Mouse (Mus musculus) MN1 (cell line): ENCODE data around the gene Slc6a21.
"Not testable (repeated sequence)": the region's sequence is repeated elsewhere in the genome, so short reads cannot be mapped to it uniquely, and the experiment has no call there.

ENCODE experiments used
- DNase-seq: peaks from one replicate; pipeline ENCODE4 v3.0.0-alpha.2; 2016; ENCODE audit warnings: low spot score

Slc6a21 gene

DNA sequence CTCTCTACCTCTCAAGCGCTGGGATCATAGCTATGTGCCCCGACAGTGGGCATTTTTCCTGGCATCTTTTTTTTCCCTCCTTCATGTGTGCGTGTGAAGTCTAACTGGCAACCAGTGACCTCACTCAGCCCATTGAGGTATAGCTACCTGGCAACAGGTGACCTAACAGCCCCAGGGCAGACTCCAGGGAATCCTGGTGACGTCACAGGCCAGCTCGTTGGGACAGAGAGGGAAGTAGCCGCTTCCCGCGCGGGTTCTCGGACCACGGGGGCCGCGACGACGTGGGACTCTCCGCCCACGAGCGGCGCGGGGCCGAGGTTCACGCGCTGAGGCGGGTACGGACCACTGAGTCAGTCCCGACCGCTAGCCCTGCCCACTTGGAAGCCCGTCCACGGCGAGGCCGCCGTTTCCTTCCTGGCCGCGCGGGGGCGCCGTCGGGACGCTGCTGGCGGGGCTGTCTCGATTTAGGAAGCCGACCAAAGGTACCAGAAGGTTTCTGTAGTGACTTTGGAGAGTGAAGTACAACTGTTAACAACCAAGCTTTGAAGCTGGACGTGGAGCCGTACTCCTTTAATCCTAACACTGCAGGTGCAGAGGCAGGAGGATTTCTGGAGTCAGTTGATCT lies at the start of gene Slc6a21:
Gene Slc6a21 (plus strand): TSS at position 378 of the 625 bp plus-strand sequence.
- DNase-seq, result peak; percentile 32

DNA sequence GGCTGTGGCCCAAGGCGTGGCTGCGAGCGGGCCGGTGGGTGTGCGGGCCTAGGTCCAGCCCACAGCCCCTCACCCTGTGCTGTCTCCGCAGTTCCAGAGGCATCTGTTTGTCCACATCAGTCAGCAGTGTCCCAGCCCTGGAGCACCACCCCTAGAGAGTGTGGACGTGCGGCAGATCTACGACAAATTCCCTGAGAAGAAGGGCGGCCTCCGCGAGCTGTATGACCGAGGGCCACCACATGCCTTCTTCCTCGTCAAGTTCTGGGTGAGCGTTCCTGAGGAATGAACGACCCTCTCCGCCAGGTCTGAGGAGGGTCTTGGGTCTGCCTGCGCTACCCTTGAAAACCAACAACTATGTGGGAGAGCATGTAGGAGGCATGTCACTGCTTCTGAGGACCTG lies 48.8 kb upstream of the Slc6a21 start:
- no peak for DNase-seq

DNA sequence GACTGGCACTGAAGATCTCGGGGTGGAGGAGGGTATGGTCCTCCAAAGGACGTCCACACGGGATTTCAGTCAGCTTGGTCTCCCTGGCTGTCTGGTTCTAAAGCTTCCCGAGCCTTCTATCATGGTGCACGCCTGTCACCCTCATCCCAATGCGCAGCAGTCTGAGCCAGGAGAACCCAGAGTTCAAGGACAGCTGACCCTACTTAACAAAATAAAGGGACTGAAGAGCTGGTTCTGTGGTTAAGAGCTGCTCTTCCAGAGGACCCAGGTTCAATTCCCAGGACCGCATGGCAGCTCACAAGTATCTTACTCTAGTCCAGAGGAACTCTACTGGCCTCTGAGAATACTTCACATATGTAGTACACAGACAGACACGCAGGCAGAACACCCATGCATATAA lies 48.3 kb upstream of the Slc6a21 start:
- DNase-seq, result no peak

DNA sequence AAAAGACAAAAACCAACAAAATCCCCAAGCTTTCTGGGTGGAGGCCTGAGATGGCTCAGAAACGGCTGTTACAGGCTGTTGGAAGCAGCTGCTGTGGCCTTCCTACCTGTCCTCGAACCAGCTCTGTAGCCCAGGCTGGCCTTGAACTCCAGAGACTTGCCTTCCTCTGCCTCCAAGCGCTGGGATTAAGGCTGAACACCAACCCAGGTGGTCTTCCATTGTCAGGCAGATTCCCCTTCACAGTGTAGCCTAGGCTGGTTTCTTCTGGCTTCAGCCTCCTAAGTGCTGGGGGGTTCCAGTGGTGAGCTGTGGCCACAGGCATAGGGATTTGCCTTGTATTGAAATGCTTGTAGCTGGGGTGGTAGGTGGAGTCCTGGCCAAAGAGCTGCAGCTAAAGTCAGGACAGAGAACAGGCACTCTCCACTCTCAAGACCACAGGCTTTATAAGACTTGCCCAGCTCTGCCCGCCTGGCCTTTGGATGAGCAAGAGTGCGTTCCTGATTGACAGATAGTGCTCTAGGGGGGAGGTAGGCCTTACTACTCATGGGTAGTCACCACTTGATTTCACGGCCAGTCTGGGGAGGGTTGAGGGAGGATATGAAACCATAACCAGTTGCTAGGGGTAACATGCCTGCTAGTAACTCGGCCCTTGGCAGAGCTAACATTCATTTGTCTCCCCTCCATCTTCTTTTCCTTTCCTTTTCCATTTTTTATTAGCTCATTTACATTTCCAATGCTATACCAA lies 47.7 kb upstream of the Slc6a21 start:
- no peak for DNase-seq

DNA sequence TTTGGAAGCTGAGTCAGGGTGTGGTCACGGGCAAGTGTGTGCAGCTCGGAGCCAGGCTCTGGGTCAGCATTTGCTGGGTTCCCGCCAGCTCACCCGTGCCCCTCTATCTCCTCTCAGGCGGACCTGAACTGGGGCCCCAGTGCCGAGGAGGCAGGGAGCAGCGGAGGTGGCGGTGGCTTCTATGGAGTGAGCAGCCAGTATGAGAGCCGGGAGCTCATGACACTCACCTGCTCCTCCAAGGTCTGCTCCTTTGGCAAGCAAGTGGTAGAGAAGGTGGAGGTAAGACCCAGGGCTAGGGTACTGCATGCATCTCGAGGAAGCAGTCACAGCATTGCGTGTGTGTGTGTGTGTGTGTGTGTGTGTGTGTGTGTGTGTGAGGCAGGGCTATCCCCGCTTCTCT lies 46.1 kb upstream of the Slc6a21 start:
- no peak for DNase-seq

DNA sequence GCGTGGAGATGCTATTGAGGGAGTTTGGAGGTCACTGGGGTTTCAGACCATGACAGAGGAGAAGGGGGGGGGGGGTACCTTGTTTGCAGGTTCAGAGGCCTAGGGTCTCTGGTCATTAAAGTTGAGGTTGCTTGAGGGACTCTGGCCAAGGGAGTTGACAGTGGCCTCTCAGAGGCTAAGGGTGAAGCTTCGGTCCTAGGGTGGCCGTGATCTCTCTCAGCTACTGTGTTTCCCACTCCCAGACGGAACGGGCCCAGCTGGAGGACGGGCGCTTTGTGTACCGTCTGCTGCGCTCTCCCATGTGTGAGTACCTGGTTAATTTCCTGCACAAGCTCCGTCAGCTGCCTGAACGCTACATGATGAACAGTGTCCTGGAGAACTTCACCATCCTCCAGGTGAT lies 45.4 kb upstream of the Slc6a21 start:
- DNase-seq, result no peak

DNA sequence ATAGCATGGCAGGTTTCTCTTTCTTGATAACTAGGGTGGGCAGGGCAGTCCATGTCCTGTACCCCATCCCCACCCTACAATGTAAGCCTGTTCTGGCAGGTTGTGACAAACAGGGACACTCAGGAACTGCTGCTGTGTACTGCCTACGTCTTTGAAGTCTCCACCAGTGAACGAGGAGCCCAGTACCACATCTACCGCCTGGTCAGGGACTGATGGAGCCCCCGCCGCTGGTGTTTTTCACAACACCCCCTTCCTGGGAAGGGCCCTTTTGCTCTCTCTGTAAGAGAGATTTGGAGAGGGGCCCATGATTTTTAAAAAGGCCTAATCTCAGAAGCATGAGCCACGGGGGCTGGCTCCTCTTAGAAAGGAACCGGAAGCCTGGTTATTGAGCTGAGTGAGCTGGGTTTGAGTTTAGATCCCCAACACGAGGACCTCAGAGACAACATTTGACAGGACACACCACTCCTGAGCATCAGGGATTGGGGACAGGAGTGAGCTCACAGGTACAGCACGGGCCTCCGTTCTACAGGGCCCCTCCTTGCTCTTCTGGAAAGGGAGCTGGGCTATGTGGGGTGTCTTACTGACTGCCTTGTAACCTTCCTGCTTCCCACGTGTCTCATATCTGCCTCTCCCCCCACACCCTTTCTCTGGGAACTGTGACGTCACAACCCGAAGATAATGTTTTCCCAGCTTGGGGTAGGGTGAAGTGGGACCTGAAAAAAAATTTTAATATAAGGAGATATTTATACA lies 44.4 kb upstream of the Slc6a21 start:
- no peak for DNase-seq

DNA sequence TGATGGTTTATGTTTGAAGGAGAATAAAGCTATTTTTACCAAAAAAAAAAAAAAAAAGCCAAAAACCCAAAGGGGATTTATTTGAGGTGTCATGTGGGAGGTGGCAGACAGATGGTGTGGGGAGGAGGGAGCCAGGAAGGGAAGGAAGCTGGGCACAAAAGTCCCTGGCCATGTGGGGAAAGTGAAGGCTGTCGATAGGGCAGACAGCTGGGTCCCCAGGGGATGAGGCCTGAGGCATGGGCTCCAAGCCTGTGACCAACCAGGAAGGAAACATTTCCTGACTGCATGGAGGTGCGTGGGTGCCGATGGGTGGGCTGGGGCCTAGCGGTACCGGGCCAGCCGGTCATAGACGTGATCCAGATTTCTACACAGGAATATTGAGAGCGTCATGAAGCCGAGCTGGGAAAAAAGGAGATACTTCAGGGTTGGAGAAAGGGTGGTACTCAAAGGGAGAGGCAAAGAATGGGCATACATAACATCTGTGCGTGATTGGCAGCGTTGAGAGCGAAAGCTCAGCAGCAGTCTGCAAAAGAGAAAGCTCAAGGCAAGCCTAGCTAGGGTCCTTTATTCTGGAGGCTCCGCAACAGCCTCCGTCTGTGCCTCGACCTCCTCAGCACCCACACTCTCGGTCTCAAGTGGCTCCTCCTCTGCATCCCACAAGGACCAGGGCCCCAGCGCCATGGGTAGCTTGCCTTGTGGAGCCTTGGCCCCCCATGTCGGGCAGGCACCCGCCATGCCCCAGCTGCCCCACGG lies 43.6 kb upstream of the Slc6a21 start:
- DNase-seq, result peak; percentile 68

DNA sequence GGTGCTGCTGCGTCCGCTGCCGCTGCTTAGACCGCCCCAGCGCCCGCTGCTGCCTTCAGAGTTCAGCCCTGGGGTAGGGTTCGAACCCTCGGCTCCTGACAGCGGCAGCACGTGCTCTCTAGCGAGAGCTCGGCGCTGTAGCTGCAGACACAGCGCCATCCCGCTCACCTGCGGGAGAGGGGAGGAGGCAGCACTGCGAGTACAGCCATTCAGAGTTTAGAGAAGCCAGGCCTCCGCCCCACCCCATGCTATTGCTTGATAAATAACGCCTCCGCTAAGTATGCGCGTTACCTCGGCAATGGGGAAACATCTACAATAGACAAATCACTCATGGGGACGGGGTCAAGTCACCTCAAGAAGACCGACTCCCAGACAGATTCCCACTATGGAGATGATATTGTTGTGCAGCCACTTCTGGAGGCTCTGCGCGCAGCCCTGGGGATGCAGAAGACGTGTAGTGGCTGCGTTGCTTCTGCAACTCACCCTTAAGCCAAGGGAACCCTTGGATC lies 42.9 kb upstream of the Slc6a21 start:
- DNase-seq, result peak; percentile 74

DNA sequence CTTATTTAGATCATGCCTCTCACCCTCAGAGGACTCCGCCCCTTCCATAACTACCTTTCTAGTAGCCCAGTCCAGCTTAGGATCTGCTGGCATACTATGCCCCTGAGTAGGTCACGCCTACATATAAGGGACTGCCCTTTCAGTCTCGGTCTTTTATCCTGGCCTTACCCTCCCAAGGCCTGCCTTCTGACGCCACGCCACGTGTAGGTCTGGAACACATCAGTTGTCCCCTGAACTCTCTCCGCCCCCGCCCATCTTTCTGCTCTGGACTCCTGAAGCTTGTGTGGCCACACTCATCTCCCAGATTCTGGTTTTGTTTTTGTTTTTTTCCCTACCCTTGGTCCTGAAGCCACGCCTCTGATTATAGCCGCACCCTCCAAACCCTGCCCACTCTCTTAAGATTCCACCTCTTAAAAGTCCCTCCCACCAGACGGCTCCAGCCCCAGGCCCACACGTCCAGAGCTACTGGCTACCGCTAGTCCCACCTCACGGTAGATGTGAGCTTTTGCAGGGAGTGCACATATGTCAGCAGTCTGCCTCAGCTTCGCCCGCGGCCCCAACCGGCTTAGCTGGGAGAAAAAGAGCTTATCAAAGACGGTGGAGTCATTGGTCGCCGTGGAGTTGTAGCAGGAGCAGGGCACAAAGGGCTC lies 42.3 kb upstream of the Slc6a21 start:
- peak; percentile 93 for DNase-seq

DNA sequence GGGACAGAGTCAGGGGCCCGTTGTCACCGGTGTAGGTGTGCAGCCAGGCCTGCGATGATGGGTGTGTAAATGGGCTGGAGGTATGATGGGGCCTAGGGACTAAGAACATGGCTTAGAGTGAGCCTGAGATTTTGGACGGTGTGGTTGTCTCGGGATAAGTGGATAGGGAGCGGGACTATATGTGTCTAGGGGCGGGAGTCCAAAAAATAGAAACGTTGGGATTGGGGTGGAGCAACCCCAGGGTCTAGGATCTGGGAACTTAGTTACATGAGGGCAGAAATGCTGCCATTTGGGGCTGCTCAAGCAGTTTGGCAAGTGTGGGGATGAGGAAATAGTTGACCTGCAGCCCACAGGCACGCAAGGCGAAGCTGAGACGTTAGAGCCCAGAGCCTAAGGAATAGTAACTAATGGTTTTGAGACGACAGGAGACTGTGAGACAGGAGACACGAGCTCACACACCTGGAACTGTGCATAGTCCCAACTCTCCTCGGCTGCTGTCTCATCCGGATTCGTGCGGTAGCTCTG lies 41.6 kb upstream of the Slc6a21 start:
- peak; percentile 28 for DNase-seq

DNA sequence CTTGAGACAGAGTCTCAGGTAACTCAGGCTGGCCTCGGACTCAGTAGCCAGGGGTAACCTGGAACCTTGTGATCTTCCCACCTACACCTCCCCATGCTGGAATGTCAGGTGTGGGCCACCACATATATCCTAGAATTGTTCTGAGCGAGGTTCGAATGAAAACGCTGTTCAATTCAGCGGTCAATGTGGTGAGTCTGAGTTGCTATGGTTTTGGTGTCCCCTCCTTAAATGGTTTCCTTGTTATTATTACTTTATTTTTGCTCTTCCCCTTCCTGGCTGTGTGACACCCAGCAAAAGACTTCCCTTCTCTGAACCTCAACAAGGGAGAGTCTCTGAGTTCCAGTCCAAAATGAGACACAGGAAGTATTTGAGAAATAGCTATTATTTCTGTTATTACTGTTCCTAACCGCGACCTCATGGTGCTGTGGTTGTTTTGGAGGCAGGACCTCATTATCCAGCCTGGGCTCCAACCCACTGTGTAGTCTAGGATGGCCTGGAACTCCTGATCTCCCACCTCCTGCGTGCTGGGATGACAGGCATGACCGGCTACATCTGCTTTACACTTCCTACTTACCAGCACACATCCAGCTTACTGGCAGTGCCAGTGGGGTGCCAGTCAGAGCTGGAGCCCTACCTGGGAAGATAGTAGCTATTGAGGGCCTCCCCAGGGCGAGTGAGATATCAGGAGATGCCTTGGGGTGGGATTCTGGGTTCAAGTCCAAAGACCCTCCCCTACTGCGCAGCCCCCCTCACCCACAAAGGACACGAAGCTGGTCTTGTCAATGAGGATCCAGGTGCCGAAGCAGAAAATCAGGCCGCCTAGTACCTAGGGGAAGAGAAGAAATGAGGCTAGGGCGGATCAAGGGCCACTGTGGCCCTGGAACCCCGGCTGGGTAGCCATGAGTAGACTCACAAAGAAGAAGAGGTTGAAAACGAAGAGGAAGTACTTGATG lies 39.3 kb upstream of the Slc6a21 start:
- DNase-seq, result no peak

DNA sequence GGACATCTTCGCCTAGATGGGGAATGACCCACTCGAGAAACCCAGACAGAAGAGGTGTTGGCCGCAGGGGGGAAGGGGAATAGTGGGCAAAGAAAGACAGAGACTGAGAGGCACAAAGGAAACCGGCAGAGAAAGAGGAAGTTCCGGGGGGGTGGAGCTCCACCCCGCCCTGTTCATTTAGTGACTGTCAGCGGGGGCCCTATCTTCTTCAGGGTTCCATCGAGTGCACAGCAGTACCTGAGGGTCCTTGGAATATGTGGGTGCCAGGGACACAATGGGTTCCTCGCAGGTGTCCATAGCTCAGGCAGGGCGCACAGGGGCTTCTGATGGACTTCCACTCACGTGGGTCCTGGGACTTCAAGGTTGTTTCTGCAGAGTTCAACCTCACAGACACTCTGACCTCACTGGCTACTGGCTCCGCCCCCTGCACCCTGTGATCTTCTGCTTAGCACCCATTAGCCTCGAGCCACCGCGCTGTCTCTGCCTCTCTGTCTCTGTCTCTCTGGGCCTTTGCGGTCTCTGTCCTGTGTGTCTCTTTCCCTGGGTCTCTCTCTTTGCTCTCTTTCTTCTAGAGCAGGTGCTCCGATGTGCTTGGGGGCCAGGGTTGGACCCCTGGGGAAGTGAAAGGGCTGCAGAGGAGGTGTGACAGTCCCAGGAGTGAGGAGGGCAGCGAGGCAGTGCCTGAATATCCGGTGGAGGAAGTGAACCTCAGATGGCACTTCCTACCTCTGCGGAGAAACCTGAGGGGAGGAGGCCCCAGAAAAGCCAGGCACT lies 38.4 kb upstream of the Slc6a21 start, which contains the start of gene Cd37:
Gene Cd37 (minus strand): TSS at position 393 of the 774 bp plus-strand sequence.
- no peak for DNase-seq

DNA sequence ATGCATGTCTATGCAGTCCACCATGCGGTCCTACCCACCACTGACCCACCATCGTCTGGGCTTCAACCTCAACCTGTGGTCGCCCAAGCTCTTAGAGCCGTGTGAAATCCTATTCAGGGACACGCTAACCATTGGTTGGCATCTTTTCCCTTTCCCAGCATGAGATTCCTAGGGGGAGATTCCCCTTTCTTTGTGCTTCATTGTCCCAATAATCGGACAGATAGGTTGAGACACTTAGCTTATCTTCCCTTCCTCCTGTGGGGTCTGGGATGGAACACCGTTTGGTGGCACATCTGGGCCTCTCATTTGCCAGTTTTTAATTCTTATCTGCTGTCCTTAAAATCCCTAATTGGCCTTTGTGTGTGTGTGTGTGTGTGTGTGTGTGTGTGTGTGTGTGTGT lies 37.2 kb upstream of the Slc6a21 start:
- DNase-seq, result no peak

DNA sequence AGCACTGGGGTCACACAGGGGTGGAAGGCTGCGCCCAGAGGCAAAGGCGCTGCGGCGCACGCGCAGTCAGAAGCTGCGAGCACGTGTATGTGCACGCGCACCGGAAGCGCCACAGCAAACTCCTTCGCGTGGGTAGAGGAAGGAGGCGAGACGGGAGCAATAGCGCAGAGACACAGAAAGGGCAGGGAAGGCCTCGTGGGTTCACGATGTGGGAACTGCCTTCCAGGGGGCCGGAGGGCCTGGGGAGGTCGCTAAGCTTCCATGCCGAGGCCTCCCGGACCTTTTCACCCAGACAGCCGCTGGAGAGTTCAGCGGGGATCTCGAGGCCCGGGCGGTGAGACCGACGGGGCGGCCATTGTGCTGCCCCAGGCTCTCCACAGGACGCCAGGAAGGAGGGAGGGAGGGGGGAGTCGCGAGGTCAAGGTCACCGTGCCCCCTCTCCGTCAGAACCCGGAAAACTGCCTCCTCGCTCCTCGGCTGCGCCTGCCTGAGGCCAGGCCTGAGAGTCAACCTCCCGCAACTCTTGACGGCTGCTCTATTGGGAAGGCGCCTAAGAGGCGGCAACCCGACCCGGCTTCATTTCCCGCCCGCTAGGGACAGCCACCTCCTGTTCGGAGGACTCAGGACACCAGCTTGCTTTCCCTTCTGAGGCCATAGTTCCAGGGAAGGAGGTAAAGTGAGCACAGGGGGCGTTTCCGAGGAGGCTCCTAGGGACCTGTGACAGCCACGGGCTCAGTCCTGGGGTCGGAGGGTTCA lies 36.5 kb upstream of the Slc6a21 start, which contains the start of gene Slc6a16:
Gene Slc6a16 (plus strand): TSS at position 453 of the 756 bp plus-strand sequence.
- no peak for DNase-seq

DNA sequence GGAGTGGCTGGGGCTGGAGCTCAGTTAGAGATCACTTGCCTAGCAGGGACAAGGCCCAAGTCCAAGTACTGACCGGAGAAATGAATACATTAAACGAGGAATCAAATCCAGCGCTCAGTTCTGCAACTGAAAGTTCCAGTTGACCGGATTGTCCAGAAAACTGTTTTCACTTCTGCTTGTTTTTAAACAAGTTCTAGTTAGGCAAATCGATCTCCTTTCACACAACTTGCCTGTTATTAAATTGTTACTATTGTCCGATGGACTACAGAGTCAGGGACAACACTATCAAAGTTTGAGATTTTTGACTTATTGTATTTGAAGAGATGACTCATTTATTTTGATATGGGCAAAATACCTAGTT lies 35.9 kb upstream of the Slc6a21 start:
- no peak for DNase-seq

DNA sequence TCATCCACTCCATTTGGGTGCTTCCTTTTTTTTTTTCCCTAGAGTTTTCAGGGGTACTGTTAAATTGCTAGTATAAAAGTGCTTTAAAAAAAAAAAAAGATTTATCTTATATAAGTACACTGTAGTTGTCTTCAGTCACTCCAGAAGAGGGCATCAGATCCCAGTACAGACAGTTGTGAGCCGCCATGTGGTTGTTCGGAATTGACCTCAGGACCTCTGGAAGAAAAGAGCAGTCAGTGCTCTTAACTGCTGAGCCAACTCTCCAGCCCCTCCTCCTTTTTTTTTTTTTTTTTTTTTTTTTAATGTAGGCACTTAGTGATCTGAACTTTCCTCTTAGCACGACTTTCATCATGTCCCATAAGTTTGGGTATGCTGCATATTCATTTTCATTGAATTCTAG lies 29.6 kb upstream of the Slc6a21 start:
- no peak for DNase-seq

DNA sequence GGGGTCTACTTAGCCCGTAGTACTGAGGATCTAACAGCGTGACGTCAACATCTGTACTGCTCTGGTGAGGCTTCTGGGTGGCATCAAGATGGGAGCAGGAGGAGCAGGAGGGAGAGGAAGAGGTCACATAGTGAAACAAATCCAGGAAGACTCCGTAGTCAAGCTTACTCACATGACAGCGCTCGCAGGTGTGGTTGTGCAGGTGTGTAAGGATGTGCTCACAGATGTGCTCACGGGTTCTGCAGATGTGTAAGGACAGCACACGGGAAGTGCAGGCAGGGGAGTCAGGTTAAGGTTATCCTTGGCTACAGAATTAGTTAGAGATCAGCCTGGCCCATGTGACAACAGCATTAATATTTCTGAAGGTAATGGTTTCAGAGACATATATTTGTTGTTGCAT lies 23.5 kb upstream of the Slc6a21 start:
- no peak for DNase-seq

DNA sequence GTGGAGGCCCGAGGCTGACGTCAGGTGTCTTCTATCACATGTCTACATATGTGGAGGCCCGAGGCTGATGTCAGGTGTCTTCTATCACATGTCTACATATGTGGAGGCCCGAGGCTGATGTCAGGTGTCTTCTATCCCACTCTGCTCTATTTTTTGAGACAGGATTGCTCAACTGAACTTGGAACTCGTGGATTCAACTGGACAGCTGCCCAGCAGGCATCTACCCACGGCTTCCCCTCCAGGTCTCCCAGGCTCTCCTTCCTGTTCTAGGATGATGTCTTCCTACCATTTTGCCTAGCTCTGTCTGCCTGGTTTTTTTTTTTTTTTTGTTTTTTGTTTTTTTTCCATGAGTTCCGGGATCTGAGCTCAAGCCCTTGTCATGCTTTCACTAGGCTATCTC lies 21.5 kb upstream of the Slc6a21 start:
- not testable (repeated sequence) for DNase-seq
